Mouse (Mus musculus) E14TG2a.4 (cell line): Measurements from ENCODE around the gene Arsg.
A peak's percentile ranks its signal among the peaks of the same experiment; 100 is the strongest.

Source experiments
- H3K27me3 ChIP-seq: 2 replicates; pipeline ENCODE4 v1.6.1; 2014; ENCODE audit warnings: low read length, control low read depth; ENCODE audit not compliant: insufficient read depth
- H3K36me3 ChIP-seq: 2 replicates; pipeline ENCODE4 v1.6.1; 2014; ENCODE audit warnings: low read length, control low read depth; ENCODE audit not compliant: insufficient read depth
- H3K4me1 ChIP-seq: replicated peaks from 2 replicates; pipeline ENCODE4 v1.6.1; 2014; ENCODE audit warnings: low read depth, low read length, control low read depth
- H3K4me3 ChIP-seq: replicated peaks from 2 replicates; pipeline ENCODE4 v1.5.1; 2014; ENCODE audit warnings: mild to moderate bottlenecking, low read length
- H3K9me3 ChIP-seq: 2 replicates; pipeline ENCODE4 v1.6.1; 2014; ENCODE audit warnings: low read length, control low read depth
- CTCF ChIP-seq: conservative IDR thresholded peaks from 2 replicates; pipeline ENCODE4 v1.5.1; 2014; ENCODE audit warnings: low read length
- NANOG ChIP-seq: IDR thresholded peaks from 2 replicates; pipeline ENCODE4 v1.6.1; 2014; ENCODE audit warnings: borderline replicate concordance, low read length, mixed read lengths
- POU5F1 ChIP-seq: IDR thresholded peaks from 2 replicates; pipeline ENCODE4 v1.6.1; 2014; ENCODE audit warnings: low read length, borderline replicate concordance

Gene Arsg

GRCm38 (mm10) chr11:109607600-109607999, 134.4 kb downstream of the Arsg start:
- H3K4me3 ChIP-seq = no peak overlapping the region
- H3K36me3 ChIP-seq = 0 out of 2 replicates have a peak, but pooled peaks cover 4% of the 10 kb centered on the region
- no peak for TF ChIP-seq NANOG
- no peak for TF ChIP-seq POU5F1
- TF ChIP-seq CTCF = no peak
- H3K4me1 ChIP-seq = peaks cover 21% of the 10 kb centered on the region
- H3K9me3 ChIP-seq = no peaks in the 10 kb centered on the region
- H3K27me3 ChIP-seq = peaks cover 3% of the 10 kb centered on the region

GRCm38 (mm10) chr11:109608976-109609625, 135.9 kb downstream of the Arsg start:
- H3K4me3 ChIP-seq = no peak overlapping the region
- H3K4me1 ChIP-seq = peaks cover 21% of the 10 kb centered on the region
- TF ChIP-seq POU5F1 = no peak
- TF ChIP-seq NANOG = no peak
- no peak for TF ChIP-seq CTCF
- no peaks in the 10 kb centered on the region for H3K9me3 ChIP-seq
- no peaks in the 10 kb centered on the region for H3K36me3 ChIP-seq
- H3K27me3 ChIP-seq = peaks cover 12% of the 10 kb centered on the region

GRCm38 (mm10) chr11:109610046-109610794, 137.0 kb downstream of the Arsg start:
- H3K27me3 ChIP-seq = peaks cover 12% of the 10 kb centered on the region
- no peaks in the 10 kb centered on the region for H3K36me3 ChIP-seq
- peaks cover 24% of the 10 kb centered on the region for H3K4me1 ChIP-seq
- H3K9me3 ChIP-seq = no peaks in the 10 kb centered on the region
- H3K4me3 ChIP-seq = peak overlapping the region; percentile 95
- TF ChIP-seq CTCF (no peak), NANOG (no peak), POU5F1 (no peak)

GRCm38 (mm10) chr11:109610795-109611302, 137.7 kb downstream of the Arsg start:
- peak overlapping the region; percentile 95 for H3K4me3 ChIP-seq
- H3K27me3 ChIP-seq = peaks cover 12% of the 10 kb centered on the region
- TF ChIP-seq CTCF (no peak), POU5F1 (no peak)
- no peaks in the 10 kb centered on the region for H3K9me3 ChIP-seq
- peaks cover 26% of the 10 kb centered on the region for H3K4me1 ChIP-seq
- H3K36me3 ChIP-seq = no peaks in the 10 kb centered on the region

- Histone ChIP-seq H3K36me3 (no peaks in the 10 kb centered on the region), H3K4me1 (peaks cover 26% of the 10 kb centered on the region), H3K4me3 (peak within 1 kb of the TSS; percentile 95), H3K27me3 (peaks cover 12% of the 10 kb centered on the region), H3K9me3 (no peaks in the 10 kb centered on the region)
- TF ChIP-seq CTCF (no peak), POU5F1 (no peak), NANOG (no peak)
Measured at GRCm38 (mm10) chr11:109611303-109612149, 138.4 kb downstream of the Arsg start, which contains the start of gene Wipi1. Gene Wipi1, minus strand, starts transcription at chr11:109611967.

GRCm38 (mm10) chr11:109612871-109613529, 139.8 kb downstream of the Arsg start:
- peaks cover 12% of the 10 kb centered on the region for H3K27me3 ChIP-seq

GRCm38 (mm10) chr11:109615286-109615685, 142.1 kb downstream of the Arsg start:
- H3K27me3 ChIP-seq = peaks cover 12% of the 10 kb centered on the region
- H3K9me3 ChIP-seq = no peaks in the 10 kb centered on the region
- no peaks in the 10 kb centered on the region for H3K36me3 ChIP-seq
- no peak overlapping the region for H3K4me3 ChIP-seq
- H3K4me1 ChIP-seq = peaks cover 16% of the 10 kb centered on the region
- TF ChIP-seq POU5F1 = no peak
- no peak for TF ChIP-seq CTCF
- TF ChIP-seq NANOG = no peak

More at GRCm38 (mm10) chr11:109612871-109613529, 139.8 kb downstream of the Arsg start:
- Histone ChIP-seq H3K4me3 (no peak overlapping the region), H3K36me3 (no peaks in the 10 kb centered on the region), H3K4me1 (peaks cover 19% of the 10 kb centered on the region), H3K9me3 (no peaks in the 10 kb centered on the region)
- TF ChIP-seq POU5F1 = no peak

- TF ChIP-seq NANOG (no peak), CTCF (no peak), POU5F1 (no peak)
- Histone ChIP-seq H3K9me3 (no peaks in the 10 kb centered on the region), H3K36me3 (no peaks in the 10 kb centered on the region), H3K4me1 (peaks cover 14% of the 10 kb centered on the region), H3K27me3 (peaks cover 12% of the 10 kb centered on the region), H3K4me3 (no peak overlapping the region)
Measured at GRCm38 (mm10) chr11:109616352-109616751, 143.2 kb downstream of the Arsg start.
